Mouse (Mus musculus) heart, adult 2 months (tissue): Measurements from ENCODE around the gene Ppp2r5b.

Experiments
- CTCF ChIP-seq: fragments of 200-600 bp; IDR thresholded peaks from 2 replicates; pipeline ENCODE4 v1.8.1; 2022; ENCODE audit warnings: antibody characterized with exemption, mild to moderate bottlenecking, moderate library complexity
- EP300 ChIP-seq: fragments of 200-500 bp; IDR thresholded peaks from 2 replicates; pipeline ENCODE4 v1.6.1; 2011; ENCODE audit warnings: low read depth, low read length, control low read depth; ENCODE audit not compliant: insufficient read depth
- POLR2A ChIP-seq: fragments of 200-500 bp; IDR thresholded peaks from 2 replicates; pipeline ENCODE4 v1.6.1; 2011; ENCODE audit warnings: mild to moderate bottlenecking, low read depth, low read length, control low read depth; ENCODE audit not compliant: insufficient read depth

DNA sequence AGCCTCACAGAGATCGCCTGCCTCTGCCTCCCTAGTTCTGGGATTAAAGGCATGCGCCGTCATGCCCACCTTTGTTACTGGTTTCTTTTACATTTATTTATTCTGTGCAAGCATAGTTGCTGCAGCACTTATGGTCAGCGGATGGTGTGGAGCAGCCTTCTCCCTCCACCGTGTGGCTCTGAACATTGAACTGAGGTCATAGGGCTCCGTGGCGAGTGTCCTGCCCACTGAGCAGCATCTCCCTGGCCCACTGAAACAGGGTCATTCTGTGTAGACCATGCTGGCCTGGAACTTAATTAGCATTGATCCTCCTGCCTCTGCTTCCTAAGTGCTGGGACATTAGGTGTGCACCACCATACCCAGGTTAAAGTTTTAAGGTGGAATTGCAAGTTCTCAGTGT is 44.9 kb upstream of the Ppp2r5b start:
- TF ChIP-seq EP300 = no peak
- no peak for TF ChIP-seq POLR2A
- TF ChIP-seq CTCF = no peak
